Mouse (Mus musculus) kidney, adult 2 months (tissue): Measurements from ENCODE around the gene Myg1.

Experiments used
- CTCF ChIP-seq: fragments of 200-500 bp; conservative IDR thresholded peaks from 2 replicates; pipeline ENCODE4 v1.5.1; 2011; ENCODE audit warnings: low read depth, mild to moderate bottlenecking, control low read depth, low read length, moderate library complexity, mixed read lengths; ENCODE audit not compliant: insufficient read depth, insufficient read length
- POLR2A ChIP-seq: fragments of 200-500 bp; IDR thresholded peaks from one replicate; pipeline ENCODE4 v1.6.1; 2011; ENCODE audit warnings: low read depth, low read length, control low read depth

DNA sequence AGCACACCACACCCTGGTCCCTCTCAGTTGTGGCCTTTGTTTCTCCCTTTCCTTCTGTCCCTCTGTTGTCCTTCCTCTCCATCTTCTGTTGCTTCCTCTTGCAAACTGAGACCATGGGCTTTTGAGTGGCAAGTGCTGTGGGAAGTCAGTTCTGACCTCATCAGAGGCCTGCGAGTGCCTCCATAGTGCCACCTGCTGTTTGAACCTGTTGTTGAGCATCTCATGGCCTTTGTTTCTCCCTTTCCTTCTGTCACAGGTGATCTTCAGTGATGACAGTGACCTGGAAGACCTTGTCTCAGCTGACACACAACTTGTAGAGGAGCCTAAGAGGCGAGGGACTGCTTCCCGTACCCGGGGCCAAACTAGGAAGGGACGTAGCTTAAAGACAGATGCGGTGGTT is 15.2 kb upstream of the Myg1 start:
- TF ChIP-seq POLR2A: no peak
- peak; percentile 94 for TF ChIP-seq CTCF
